Mouse (Mus musculus) hindbrain, embryonic 11.5 days (tissue): ENCODE data around the gene C1qtnf5. TPM values are rescaled to one million over a fixed set of nuclear protein-coding genes. Genes with fewer than 3 reads are reported as not detected.

Experiments
- ATAC-seq: fragments of 200-750 bp; cut with Nextera tagmentation; 2 replicates; pipeline ENCODE4 v1.8.0; 2017; ENCODE audit warnings: mild to moderate bottlenecking, moderate TSS enrichment, moderate library complexity; ENCODE audit not compliant: low FRiP score
- DNase-seq: peaks from one replicate; pipeline ENCODE4 v3.0.0-alpha.2; 2015; ENCODE audit warnings: low spot score
- H3K27ac ChIP-seq: fragments of 300-500 bp; sonication (generic); 2 replicates; pipeline ENCODE4 v1.5.1; 2014; ENCODE audit warnings: mild to moderate bottlenecking, low read depth, low read length
- H3K27me3 ChIP-seq: fragments of 300-500 bp; sonication (generic); 2 replicates; pipeline ENCODE4 v1.6.1; 2014; ENCODE audit warnings: mild to moderate bottlenecking, low read length, moderate library complexity, mixed read lengths; ENCODE audit not compliant: control insufficient read depth, insufficient read depth
- H3K36me3 ChIP-seq: fragments of 300-500 bp; sonication (generic); 2 replicates; pipeline ENCODE4 v1.6.1; 2014; ENCODE audit warnings: mild to moderate bottlenecking, low read length, moderate library complexity, mixed read lengths; ENCODE audit not compliant: control insufficient read depth, insufficient read depth
- H3K4me1 ChIP-seq: fragments of 300-500 bp; sonication (generic); replicated peaks from 2 replicates; pipeline ENCODE4 v1.6.1; 2014; ENCODE audit warnings: low read length, mixed read lengths; ENCODE audit not compliant: control insufficient read depth, insufficient read depth
- H3K4me2 ChIP-seq: fragments of 300-500 bp; sonication (generic); replicated peaks from 2 replicates; pipeline ENCODE4 v1.6.1; 2014; ENCODE audit warnings: mild to moderate bottlenecking, low read depth, low read length
- H3K4me3 ChIP-seq: fragments of 300-500 bp; sonication (generic); 2 replicates; pipeline ENCODE4 v1.5.1; 2014; ENCODE audit warnings: low read depth, low read length
- H3K9ac ChIP-seq: fragments of 300-500 bp; sonication (generic); 2 replicates; pipeline ENCODE4 v1.6.1; 2014; ENCODE audit warnings: low read depth, low read length
- H3K9me3 ChIP-seq: fragments of 300-500 bp; sonication (generic); 2 replicates; pipeline ENCODE4 v1.6.1; 2016; ENCODE audit warnings: low read length; ENCODE audit not compliant: control insufficient read depth
- WGBS: fragments of 180-500 bp; shearing (Covaris S2); extraction: QIAGEN DNeasy Blood & Tissue Kit; methylation state at CpG from one replicate; pipeline ENCODE4 v1.1.7; 2014; 5-methylcytosine and 5-hydroxymethylcytosine counted together
- polyA plus RNA-seq: library from polyadenylated mRNA; unstranded; fragments of >200 nt; fragmentation: Nextera tagmentation; extraction: Ambion mirVana; gene quantifications from 2 replicates; pipeline ENCODE4 v1.2.1, GENCODE M21; 2014

The C1qtnf5 gene
- polyA plus RNA-seq, 1 experiment from 2014 or later: 1.2 TPM

DNA sequence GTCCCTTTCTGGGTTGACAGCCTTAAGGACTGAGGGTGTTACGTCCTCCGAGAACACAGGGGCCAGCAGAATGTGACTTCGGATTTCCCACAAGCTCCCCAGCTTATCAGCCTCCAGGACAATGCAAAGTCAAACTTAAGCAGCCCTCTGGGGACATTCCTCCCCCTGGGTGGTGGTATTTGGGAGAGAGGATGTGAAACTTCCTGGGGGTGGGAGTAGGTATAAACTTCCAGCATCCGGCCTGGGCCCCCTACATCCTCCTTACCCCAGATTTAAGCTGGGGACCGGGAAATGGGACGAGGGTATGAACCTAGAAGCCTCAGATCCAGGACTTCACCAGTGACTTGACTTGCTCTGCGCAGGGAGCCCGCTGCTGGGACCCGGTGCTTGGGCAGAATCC, 22.6 kb downstream of the C1qtnf5 start:
- Histone ChIP-seq H3K9ac (peak overlapping the region; percentile 52), H3K36me3 (no peaks in the 10 kb centered on the region), H3K9me3 (no peaks in the 10 kb centered on the region), H3K4me3 (peak overlapping the region; percentile 32), H3K4me2 (peak overlapping the region; percentile 69), H3K4me1 (peaks cover 10% of the 10 kb centered on the region), H3K27ac (no peak overlapping the region), H3K27me3 (peaks cover 27% of the 10 kb centered on the region)
- ATAC-seq: peak; percentile 3; the same call in 1 of the 2 replicates
- 4% methylated on average over 9 of the region's 9 CpGs for WGBS
- no peak for DNase-seq

DNA sequence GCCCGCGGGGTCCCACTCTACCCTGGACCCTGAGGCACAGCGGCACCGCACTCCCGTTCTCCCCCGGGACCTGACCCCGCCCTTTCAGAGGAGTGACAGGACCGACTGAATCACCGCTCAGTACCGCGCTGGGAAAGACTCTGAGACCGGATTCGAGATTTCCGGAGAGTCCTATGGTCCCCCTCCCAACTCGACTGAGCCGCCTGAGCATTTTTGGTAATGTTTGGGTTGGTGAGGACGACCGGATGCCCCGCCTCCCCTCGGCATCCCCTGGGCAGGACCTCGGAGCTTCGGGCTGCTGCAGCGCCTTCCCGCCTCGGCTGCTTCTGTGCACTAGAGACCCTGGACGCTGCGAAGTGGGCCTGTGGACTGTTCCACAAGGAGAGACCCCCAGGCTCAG, 23.0 kb downstream of the C1qtnf5 start:
- peaks cover 13% of the 10 kb centered on the region for H3K4me1 ChIP-seq
- H3K27ac ChIP-seq: peak overlapping the region; percentile 56
- H3K9ac ChIP-seq: peak overlapping the region; percentile 52
- peak overlapping the region; percentile 32 for H3K4me3 ChIP-seq
- under 1% methylated on average over 27 of the region's 27 CpGs for WGBS
- DNase-seq (peak; percentile 70), ATAC-seq (peak; percentile 60)
- no peaks in the 10 kb centered on the region for H3K9me3 ChIP-seq
- H3K36me3 ChIP-seq: no peaks in the 10 kb centered on the region
- peak overlapping the region; percentile 69 for H3K4me2 ChIP-seq
- peaks cover 31% of the 10 kb centered on the region for H3K27me3 ChIP-seq

DNA sequence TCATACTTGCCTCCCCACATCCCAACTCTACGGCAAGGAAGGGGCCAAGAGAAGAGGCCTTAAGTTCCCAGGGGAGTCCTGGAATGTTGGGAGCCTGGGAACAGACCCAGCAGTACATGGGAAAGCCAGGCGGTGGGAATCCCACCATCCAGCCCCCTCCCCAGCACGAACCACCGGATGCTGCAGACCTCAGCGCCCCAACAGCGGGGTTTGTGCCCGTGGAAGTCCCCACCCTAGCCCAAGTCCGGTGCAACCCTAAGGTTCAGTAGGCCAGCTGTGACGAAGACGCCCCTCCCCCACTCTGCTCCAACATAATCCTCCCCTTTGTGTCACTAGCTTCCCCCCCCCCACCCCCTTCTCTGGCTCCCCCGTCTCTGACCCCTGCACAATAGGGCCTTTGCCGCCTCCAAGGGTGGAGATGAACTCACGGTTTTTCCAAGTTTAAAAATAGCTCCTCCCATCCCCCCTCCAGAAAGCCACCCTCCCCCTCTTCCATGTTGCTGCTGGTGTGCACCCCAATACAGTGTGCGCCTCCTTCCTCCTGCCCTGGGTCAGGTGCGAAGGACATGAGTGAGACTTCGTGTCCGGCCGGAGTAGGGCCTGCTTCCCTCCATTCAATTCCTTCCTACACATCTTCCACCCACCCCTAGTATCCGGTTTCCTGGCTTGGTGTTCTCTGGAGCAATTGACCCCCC, 23.7 kb downstream of the C1qtnf5 start:
- Histone ChIP-seq H3K4me3 (peak overlapping the region; percentile 6; the same call in 1 of the 2 replicates), H3K4me2 (peak overlapping the region; percentile 69), H3K4me1 (peaks cover 14% of the 10 kb centered on the region), H3K9ac (peak overlapping the region; percentile 52), H3K27ac (peak overlapping the region; percentile 56; the same call in 1 of the 2 replicates), H3K36me3 (no peaks in the 10 kb centered on the region), H3K9me3 (no peaks in the 10 kb centered on the region), H3K27me3 (peaks cover 38% of the 10 kb centered on the region)
- peak; percentile 58 for ATAC-seq
- 8% methylated on average over 19 of the region's 19 CpGs for WGBS
- DNase-seq: peak; percentile 66

DNA sequence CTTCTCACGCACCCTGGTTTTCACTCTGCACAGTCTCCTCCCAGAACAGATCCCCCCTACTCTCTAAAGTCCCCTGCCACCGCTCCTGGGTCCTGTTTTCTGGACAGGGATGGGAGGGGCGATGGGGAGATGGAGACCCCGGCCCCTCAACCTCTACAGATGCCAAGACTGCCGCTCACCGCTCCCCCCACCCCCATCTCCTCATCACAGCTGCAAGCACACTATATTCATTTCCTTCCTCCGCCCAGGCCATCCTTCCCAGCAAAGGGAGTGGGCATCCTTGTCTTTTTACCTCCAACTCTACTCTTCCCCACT, 24.2 kb downstream of the C1qtnf5 start:
- 37% methylated on average over 7 of the region's 7 CpGs for WGBS
- DNase-seq (no peak), ATAC-seq (no peak)
- Histone ChIP-seq H3K4me2 (no peak overlapping the region), H3K27ac (no peak overlapping the region), H3K4me1 (peaks cover 14% of the 10 kb centered on the region), H3K4me3 (no peak overlapping the region), H3K9me3 (no peaks in the 10 kb centered on the region), H3K9ac (no peak overlapping the region), H3K27me3 (peaks cover 42% of the 10 kb centered on the region), H3K36me3 (no peaks in the 10 kb centered on the region)

DNA sequence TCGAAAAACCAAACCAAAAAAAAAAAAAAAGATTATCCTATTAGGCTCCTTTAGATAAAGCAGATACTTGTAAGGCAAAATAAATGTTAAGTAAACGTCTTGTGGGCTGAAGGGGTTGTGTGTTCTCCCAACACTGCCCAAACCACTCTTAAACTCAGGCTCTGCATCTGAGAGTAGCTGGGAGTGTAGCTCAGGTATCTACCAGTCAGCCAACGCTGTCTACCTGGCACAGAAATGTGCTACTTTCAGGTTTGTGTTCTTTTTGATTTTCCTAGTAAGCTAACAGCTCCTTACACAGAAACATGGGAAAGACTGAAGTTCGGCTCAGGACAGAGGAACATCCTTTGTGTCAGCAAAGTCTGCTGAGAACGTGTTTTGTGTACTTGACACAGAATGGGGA, 25.2 kb downstream of the C1qtnf5 start:
- Histone ChIP-seq H3K9me3 (no peaks in the 10 kb centered on the region), H3K36me3 (no peaks in the 10 kb centered on the region), H3K4me3 (no peak overlapping the region), H3K27ac (no peak overlapping the region), H3K4me2 (no peak overlapping the region), H3K27me3 (peaks cover 44% of the 10 kb centered on the region), H3K4me1 (peaks cover 14% of the 10 kb centered on the region), H3K9ac (no peak overlapping the region)
- ATAC-seq (no peak), DNase-seq (no peak)
- 66% methylated on average over 5 of the region's 5 CpGs for WGBS

DNA sequence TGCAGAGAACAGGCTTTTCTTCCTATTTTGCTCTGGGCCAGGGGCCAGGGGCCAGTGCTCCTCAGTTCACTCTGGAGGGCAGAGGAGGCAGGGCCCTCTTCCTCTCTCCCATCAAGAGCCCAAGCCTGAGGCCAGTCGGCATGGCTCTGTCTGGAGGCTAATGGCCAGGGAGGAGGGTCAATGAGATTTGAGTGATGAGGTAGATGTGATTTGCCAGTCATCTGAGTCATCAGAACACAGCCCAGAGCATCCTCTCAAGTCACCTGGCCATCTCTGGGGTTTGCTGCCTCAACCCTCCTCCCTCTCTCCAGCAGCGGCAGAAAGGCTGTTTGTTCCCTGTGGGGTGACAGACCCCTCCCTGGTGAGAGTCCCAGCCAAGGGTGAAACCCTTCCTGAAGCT, 26.2 kb downstream of the C1qtnf5 start:
- Histone ChIP-seq H3K9ac (0 out of 2 replicates have a peak overlapping the region, but pooled peaks have one; percentile 7), H3K36me3 (no peaks in the 10 kb centered on the region), H3K4me3 (no peak overlapping the region), H3K27me3 (peaks cover 44% of the 10 kb centered on the region), H3K27ac (no peak overlapping the region), H3K4me2 (0 out of 2 replicates have a peak overlapping the region, but pooled peaks have one; percentile 11), H3K9me3 (no peaks in the 10 kb centered on the region), H3K4me1 (peaks cover 14% of the 10 kb centered on the region)
- no peak for ATAC-seq
- DNase-seq: no peak
- 26% methylated on average over 2 of the region's 2 CpGs for WGBS

DNA sequence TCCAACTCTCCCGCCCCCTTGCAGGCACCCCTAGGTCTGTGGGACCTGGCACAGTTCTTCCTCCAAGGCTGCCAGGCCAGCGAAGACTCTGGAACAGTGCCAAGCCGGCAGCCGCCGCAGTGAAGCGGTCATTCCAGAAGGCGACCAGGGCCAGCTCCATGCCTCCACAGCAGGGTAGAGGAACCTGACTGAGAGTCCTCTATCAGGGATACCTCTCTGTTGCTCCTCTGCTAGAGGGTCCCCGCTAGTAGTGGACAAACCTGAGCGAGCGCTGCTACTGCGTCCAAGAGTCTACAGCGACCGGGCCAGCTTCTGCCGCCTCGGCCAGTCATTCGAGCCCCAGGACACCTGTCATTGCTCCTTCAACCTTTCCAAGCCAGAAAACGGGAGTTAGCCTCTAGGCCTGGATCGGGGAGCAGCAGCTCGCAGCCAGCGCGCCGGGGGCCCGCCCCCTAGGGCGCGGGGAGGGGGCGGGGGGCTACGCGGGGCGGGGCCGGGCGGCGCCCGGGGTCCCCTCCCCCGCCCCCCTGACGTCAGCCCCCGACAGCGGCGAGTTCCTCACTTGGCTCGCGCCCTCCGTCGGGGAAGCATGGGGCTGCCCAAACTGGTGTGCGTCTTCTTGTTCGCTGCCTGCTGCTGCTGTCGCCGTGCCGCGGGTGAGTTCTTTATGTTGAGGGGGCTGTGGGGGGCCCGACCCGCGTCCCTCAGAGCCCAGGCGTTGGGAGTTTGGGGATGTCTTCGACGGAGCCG, 27.2 kb downstream of the C1qtnf5 start, which contains the start of gene Mcam:
Gene Mcam (plus strand): TSS at position 369 of the 750 bp plus-strand sequence.
- H3K4me2 ChIP-seq: peak within 1 kb of the TSS; percentile 85
- no peak within 1 kb of the TSS for H3K27ac ChIP-seq
- DNase-seq (peak; percentile 67), ATAC-seq (no peak)
- H3K9me3 ChIP-seq: no peaks in the 10 kb centered on the region
- peaks cover 14% of the 10 kb centered on the region for H3K4me1 ChIP-seq
- WGBS: under 1% methylated on average over 55 of the region's 55 CpGs
- H3K36me3 ChIP-seq: no peaks in the 10 kb centered on the region
- H3K4me3 ChIP-seq: peak within 1 kb of the TSS; percentile 50
- H3K27me3 ChIP-seq: peaks cover 43% of the 10 kb centered on the region
- peak within 1 kb of the TSS; percentile 45 for H3K9ac ChIP-seq

DNA sequence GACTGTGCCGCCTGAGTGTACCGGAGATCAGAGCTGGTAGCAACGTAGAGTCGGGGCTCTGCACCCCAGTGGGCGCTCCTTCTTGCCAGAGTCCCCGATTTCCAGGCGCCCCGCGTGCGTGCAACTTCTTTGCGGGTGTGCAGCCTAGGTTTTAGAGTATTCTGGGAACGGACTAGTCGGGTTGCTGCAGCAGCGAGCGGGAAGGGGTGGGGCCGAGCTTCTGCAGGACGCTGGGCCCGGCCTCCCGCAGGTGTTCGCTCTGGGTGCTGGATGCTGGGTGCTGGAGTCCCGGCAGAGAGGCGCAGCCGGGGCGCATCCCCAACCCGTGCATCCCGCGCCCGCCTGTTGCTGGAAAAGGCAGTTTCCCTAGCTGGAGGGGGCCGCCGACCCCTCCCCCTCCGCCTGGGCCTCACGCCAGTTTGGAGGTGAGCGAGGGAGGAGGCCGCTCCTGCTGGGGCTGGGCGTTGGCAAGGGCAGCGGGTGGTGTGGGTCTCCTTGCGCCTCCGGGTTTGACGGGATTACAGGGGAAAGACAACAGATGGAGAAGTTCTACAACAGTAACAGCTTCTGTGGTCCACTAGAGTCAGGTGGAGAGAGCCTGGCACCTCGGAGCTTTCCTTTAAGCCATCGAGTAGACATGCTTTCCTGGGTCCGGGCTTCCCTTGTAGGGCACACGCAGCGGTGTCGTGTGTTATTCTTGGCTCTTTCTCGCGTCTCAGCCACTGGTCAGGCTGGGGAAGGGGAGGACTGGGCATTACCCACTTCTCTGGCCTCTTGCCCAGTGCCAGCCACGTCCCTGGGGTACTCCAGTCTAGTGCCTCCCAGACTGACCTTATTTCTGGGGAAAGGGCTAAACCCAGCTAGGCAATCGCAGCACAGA, 28.0 kb downstream of the C1qtnf5 start:
- DNase-seq (peak; percentile 45), ATAC-seq (no peak)
- H3K4me2 ChIP-seq: peak overlapping the region; percentile 85
- H3K27me3 ChIP-seq: peaks cover 41% of the 10 kb centered on the region
- peaks cover 14% of the 10 kb centered on the region for H3K4me1 ChIP-seq
- peak overlapping the region; percentile 45 for H3K9ac ChIP-seq
- 4% methylated on average over 49 of the region's 49 CpGs for WGBS
- no peaks in the 10 kb centered on the region for H3K36me3 ChIP-seq
- H3K9me3 ChIP-seq: no peaks in the 10 kb centered on the region
- H3K27ac ChIP-seq: no peak overlapping the region
- H3K4me3 ChIP-seq: peak overlapping the region; percentile 50
